Mouse (Mus musculus): Measurements from ENCODE around the gene Ski. TPM values are rescaled to one million over a fixed set of nuclear protein-coding genes. Genes with fewer than 3 reads are reported as not detected.

Ski gene
- polyA plus RNA-seq, 1 experiment from 2014 or later: 34.9 TPM

- Histone ChIP-seq H3K4me1 (ENCODE audit: control insufficient read depth, insufficient read depth, low read length) (peaks cover 35% of the 10 kb centered on the region), H3K27ac (replicated peaks; ENCODE audit: low read depth, low read length) (peak overlapping the region; percentile 25), H3K4me2 (ENCODE audit: low read depth, low read length) (0 out of 2 replicates have a peak overlapping the region, but pooled peaks have one; percentile 5), H3K9me3 (ENCODE audit: control insufficient read depth, low read length) (no peaks in the 10 kb centered on the region), H3K9ac (ENCODE audit: low read depth, low read length) (0 out of 2 replicates have a peak overlapping the region, but pooled peaks have one; percentile 15), H3K36me3 (ENCODE audit: control insufficient read depth, insufficient read depth, low read length) (no peaks in the 10 kb centered on the region), H3K27me3 (replicated peaks; ENCODE audit: control insufficient read depth, insufficient read depth, low read length) (no peaks in the 10 kb centered on the region), H3K4me3 (ENCODE audit: low read depth, low read length) (no peak overlapping the region)
- WGBS: 75% methylated on average over 18 of the region's 18 CpGs
- ATAC-seq (ENCODE audit: low read depth): no peak
- DNase-seq (ENCODE audit: low spot score): no peak
These were observed 37.9 kb downstream of the Ski start for GRCm38 (mm10) chr4:155184248-155185070.

GRCm38 (mm10) chr4:155183201-155183600 lies 39.2 kb downstream of the Ski start:
- Histone ChIP-seq H3K4me1 (ENCODE audit: control insufficient read depth, insufficient read depth, low read length) (peaks cover 38% of the 10 kb centered on the region), H3K27me3 (replicated peaks; ENCODE audit: control insufficient read depth, insufficient read depth, low read length) (no peaks in the 10 kb centered on the region), H3K27ac (replicated peaks; ENCODE audit: low read depth, low read length) (no peak overlapping the region), H3K4me3 (ENCODE audit: low read depth, low read length) (no peak overlapping the region), H3K4me2 (ENCODE audit: low read depth, low read length) (no peak overlapping the region), H3K9me3 (ENCODE audit: control insufficient read depth, low read length) (no peaks in the 10 kb centered on the region), H3K36me3 (ENCODE audit: control insufficient read depth, insufficient read depth, low read length) (no peaks in the 10 kb centered on the region), H3K9ac (ENCODE audit: low read depth, low read length) (no peak overlapping the region)
- DNase-seq (ENCODE audit: low spot score) (no peak), ATAC-seq (ENCODE audit: low read depth) (no peak)
- WGBS: 83% methylated on average over 7 of the region's 7 CpGs

- no peaks in the 10 kb centered on the region for H3K9me3 ChIP-seq (ENCODE audit: control insufficient read depth, low read length)
- DNase-seq (ENCODE audit: low spot score) (peak; percentile 59), ATAC-seq (ENCODE audit: low read depth) (peak; percentile 5; the same call in 1 of the 2 replicates)
- peaks cover 67% of the 10 kb centered on the region for H3K4me1 ChIP-seq (ENCODE audit: control insufficient read depth, insufficient read depth, low read length)
- H3K27ac ChIP-seq (replicated peaks; ENCODE audit: low read depth, low read length): peak overlapping the region; percentile 90
- 28% methylated on average over 3 of the region's 3 CpGs for WGBS
- H3K4me2 ChIP-seq (ENCODE audit: low read depth, low read length): peak overlapping the region; percentile 36
- no peak overlapping the region for H3K9ac ChIP-seq (ENCODE audit: low read depth, low read length)
- H3K36me3 ChIP-seq (ENCODE audit: control insufficient read depth, insufficient read depth, low read length): no peaks in the 10 kb centered on the region
- H3K27me3 ChIP-seq (replicated peaks; ENCODE audit: control insufficient read depth, insufficient read depth, low read length): no peaks in the 10 kb centered on the region
- no peak overlapping the region for H3K4me3 ChIP-seq (ENCODE audit: low read depth, low read length)
These were observed 43.3 kb downstream of the Ski start for GRCm38 (mm10) chr4:155178981-155179512.

GRCm38 (mm10) chr4:155178274-155178673 lies 44.1 kb downstream of the Ski start:
- peak; percentile 90 for DNase-seq (ENCODE audit: low spot score)
- H3K4me1 ChIP-seq (ENCODE audit: control insufficient read depth, insufficient read depth, low read length): peaks cover 70% of the 10 kb centered on the region
- H3K9ac ChIP-seq (ENCODE audit: low read depth, low read length): peak overlapping the region; percentile 35; the same call in 1 of the 2 replicates
- no peaks in the 10 kb centered on the region for H3K36me3 ChIP-seq (ENCODE audit: control insufficient read depth, insufficient read depth, low read length)
- H3K27me3 ChIP-seq (replicated peaks; ENCODE audit: control insufficient read depth, insufficient read depth, low read length): no peaks in the 10 kb centered on the region
- peak overlapping the region; percentile 90 for H3K27ac ChIP-seq (replicated peaks; ENCODE audit: low read depth, low read length)
- peak; percentile 77 for ATAC-seq (ENCODE audit: low read depth)
- no peaks in the 10 kb centered on the region for H3K9me3 ChIP-seq (ENCODE audit: control insufficient read depth, low read length)
- H3K4me3 ChIP-seq (ENCODE audit: low read depth, low read length): no peak overlapping the region
- peak overlapping the region; percentile 36 for H3K4me2 ChIP-seq (ENCODE audit: low read depth, low read length)
- 6% methylated on average over 3 of the region's 6 CpGs for WGBS

GRCm38 (mm10) chr4:155176210-155176609 lies 46.2 kb downstream of the Ski start:
- H3K27ac ChIP-seq (replicated peaks; ENCODE audit: low read depth, low read length): peak overlapping the region; percentile 55; the same call in 1 of the 2 replicates
- DNase-seq (ENCODE audit: low spot score) (no peak), ATAC-seq (ENCODE audit: low read depth) (no peak)
- no peaks in the 10 kb centered on the region for H3K27me3 ChIP-seq (replicated peaks; ENCODE audit: control insufficient read depth, insufficient read depth, low read length)
- no peaks in the 10 kb centered on the region for H3K9me3 ChIP-seq (ENCODE audit: control insufficient read depth, low read length)
- no peak overlapping the region for H3K4me3 ChIP-seq (ENCODE audit: low read depth, low read length)
- peaks cover 87% of the 10 kb centered on the region for H3K4me1 ChIP-seq (ENCODE audit: control insufficient read depth, insufficient read depth, low read length)
- H3K36me3 ChIP-seq (ENCODE audit: control insufficient read depth, insufficient read depth, low read length): no peaks in the 10 kb centered on the region
- WGBS: 43% methylated on average over 3 of the region's 3 CpGs
- H3K4me2 ChIP-seq (ENCODE audit: low read depth, low read length): no peak overlapping the region
- no peak overlapping the region for H3K9ac ChIP-seq (ENCODE audit: low read depth, low read length)

GRCm38 (mm10) chr4:155173822-155174785 lies 48.3 kb downstream of the Ski start:
- H3K9ac ChIP-seq (ENCODE audit: low read depth, low read length): peak overlapping the region; percentile 7
- WGBS: 6% methylated on average over 16 of the region's 17 CpGs
- DNase-seq (ENCODE audit: low spot score): peak; percentile 86
- H3K4me3 ChIP-seq (ENCODE audit: low read depth, low read length): no peak overlapping the region
- H3K4me1 ChIP-seq (ENCODE audit: control insufficient read depth, insufficient read depth, low read length): peaks cover 93% of the 10 kb centered on the region
- H3K27me3 ChIP-seq (replicated peaks; ENCODE audit: control insufficient read depth, insufficient read depth, low read length): no peaks in the 10 kb centered on the region
- no peaks in the 10 kb centered on the region for H3K36me3 ChIP-seq (ENCODE audit: control insufficient read depth, insufficient read depth, low read length)
- H3K27ac ChIP-seq (replicated peaks; ENCODE audit: low read depth, low read length): peak overlapping the region; percentile 92
- H3K9me3 ChIP-seq (ENCODE audit: control insufficient read depth, low read length): no peaks in the 10 kb centered on the region
- ATAC-seq (ENCODE audit: low read depth): peak; percentile 19; the same call in 1 of the 2 replicates
- peak overlapping the region; percentile 30 for H3K4me2 ChIP-seq (ENCODE audit: low read depth, low read length)

GRCm38 (mm10) chr4:155172909-155173821 lies 49.2 kb downstream of the Ski start:
- H3K4me3 ChIP-seq (ENCODE audit: low read depth, low read length): no peak overlapping the region
- peaks cover 86% of the 10 kb centered on the region for H3K4me1 ChIP-seq (ENCODE audit: control insufficient read depth, insufficient read depth, low read length)

More at GRCm38 (mm10) chr4:155172909-155173821, 49.2 kb downstream of the Ski start:
- Histone ChIP-seq H3K27me3 (replicated peaks; ENCODE audit: control insufficient read depth, insufficient read depth, low read length) (no peaks in the 10 kb centered on the region), H3K9me3 (ENCODE audit: control insufficient read depth, low read length) (no peaks in the 10 kb centered on the region), H3K36me3 (ENCODE audit: control insufficient read depth, insufficient read depth, low read length) (no peaks in the 10 kb centered on the region), H3K4me2 (ENCODE audit: low read depth, low read length) (peak overlapping the region; percentile 30), H3K27ac (replicated peaks; ENCODE audit: low read depth, low read length) (peak overlapping the region; percentile 92), H3K9ac (ENCODE audit: low read depth, low read length) (peak overlapping the region; percentile 41)
- DNase-seq (ENCODE audit: low spot score) (peak; percentile 98), ATAC-seq (ENCODE audit: low read depth) (peak; percentile 92)
- 10% methylated on average over 21 of the region's 21 CpGs for WGBS
